Mouse (Mus musculus) testis, adult 2 months (tissue): ENCODE results near the gene Rxfp4. TPM values are rescaled to one million over a fixed set of nuclear protein-coding genes. Genes with fewer than 3 reads are reported as not detected.

Source experiments
- H3K27ac ChIP-seq: fragments of 200-500 bp; 2 replicates; pipeline ENCODE4 v1.5.1; 2012; ENCODE audit warnings: low read depth, low read length; ENCODE audit not compliant: control insufficient read depth, insufficient read depth
- H3K27me3 ChIP-seq: fragments of 200-500 bp; 2 replicates; pipeline ENCODE4 v1.6.1; 2012; ENCODE audit warnings: mild to moderate bottlenecking, low read length, moderate library complexity; ENCODE audit not compliant: control insufficient read depth, insufficient read depth
- H3K36me3 ChIP-seq: fragments of 200-500 bp; 2 replicates; pipeline ENCODE4 v1.6.1; 2012; ENCODE audit warnings: mild to moderate bottlenecking, low read length; ENCODE audit not compliant: control insufficient read depth, insufficient read depth
- H3K4me1 ChIP-seq: fragments of 200-500 bp; 2 replicates; pipeline ENCODE4 v1.6.1; 2012; ENCODE audit warnings: low read length; ENCODE audit not compliant: control insufficient read depth, insufficient read depth
- H3K4me3 ChIP-seq: fragments of 200-500 bp; 2 replicates; pipeline ENCODE4 v1.5.1; 2012; ENCODE audit warnings: low read depth, mild to moderate bottlenecking, low read length, moderate library complexity, mixed read lengths; ENCODE audit not compliant: control insufficient read depth
- CTCF ChIP-seq: fragments of 200-500 bp; IDR thresholded peaks from 2 replicates; pipeline ENCODE4 v1.5.1; 2012; ENCODE audit warnings: low read depth, mild to moderate bottlenecking, inconsistent platforms, low read length, moderate library complexity; ENCODE audit not compliant: control insufficient read depth, insufficient read depth, insufficient replicate concordance
- POLR2A ChIP-seq: fragments of 200-500 bp; IDR thresholded peaks from 2 replicates; pipeline ENCODE4 v1.6.1; 2012; ENCODE audit warnings: low read depth, mild to moderate bottlenecking, inconsistent platforms, low read length, moderate library complexity; ENCODE audit not compliant: control insufficient read depth
- polyA plus RNA-seq: library from polyadenylated mRNA; depleted of rRNA; stranded (reverse); fragments of >200 nt; gene quantifications from 2 replicates; pipeline ENCODE4 v1.2.3, GENCODE M21; 2012

Gene Rxfp4
- polyA plus RNA-seq, 1 experiment, result not detected

GRCm38 (mm10) chr3:88651669-88652618 is 998 bp downstream of the Rxfp4 start:
- Histone ChIP-seq H3K27me3 (no peaks in the 10 kb centered on the region), H3K27ac (no peak overlapping the region), H3K36me3 (no peaks in the 10 kb centered on the region), H3K4me3 (no peak overlapping the region), H3K4me1 (peaks cover 3% of the 10 kb centered on the region; the same call in 1 of the 2 replicates)
- TF ChIP-seq POLR2A (no peak), CTCF (no peak)

GRCm38 (mm10) chr3:88650713-88651504 is 2.0 kb downstream of the Rxfp4 start:
- H3K36me3 ChIP-seq, result no peaks in the 10 kb centered on the region
- peaks cover 3% of the 10 kb centered on the region; the same call in 1 of the 2 replicates for H3K4me1 ChIP-seq
- no peak for TF ChIP-seq CTCF
- no peak for TF ChIP-seq POLR2A
- no peak overlapping the region for H3K27ac ChIP-seq
- no peak overlapping the region for H3K4me3 ChIP-seq
- no peaks in the 10 kb centered on the region for H3K27me3 ChIP-seq

DNA sequence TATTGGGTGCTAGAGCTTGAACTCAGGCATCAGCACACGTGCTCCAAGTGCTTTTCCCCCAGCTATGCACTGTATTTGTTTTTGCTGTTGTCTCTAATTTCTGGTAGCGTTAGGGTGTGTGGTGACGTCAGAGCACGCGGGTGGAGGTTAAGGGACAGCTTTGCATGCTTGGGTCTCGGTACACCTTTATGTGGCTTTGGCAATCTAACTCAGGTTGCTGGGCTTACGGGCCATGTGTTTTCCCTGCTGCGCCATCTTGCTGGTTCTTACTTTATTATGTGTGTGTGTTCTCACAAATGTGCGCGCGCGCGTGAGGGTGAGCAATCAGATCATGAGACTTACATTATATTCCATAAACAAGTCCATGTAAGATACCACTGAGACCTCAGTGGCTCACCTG is 3.0 kb downstream of the Rxfp4 start:
- Histone ChIP-seq H3K36me3 (no peaks in the 10 kb centered on the region), H3K27ac (no peak overlapping the region), H3K27me3 (no peaks in the 10 kb centered on the region), H3K4me3 (no peak overlapping the region), H3K4me1 (peaks cover 1% of the 10 kb centered on the region; the same call in 1 of the 2 replicates)
- TF ChIP-seq CTCF (no peak), POLR2A (no peak)

DNA sequence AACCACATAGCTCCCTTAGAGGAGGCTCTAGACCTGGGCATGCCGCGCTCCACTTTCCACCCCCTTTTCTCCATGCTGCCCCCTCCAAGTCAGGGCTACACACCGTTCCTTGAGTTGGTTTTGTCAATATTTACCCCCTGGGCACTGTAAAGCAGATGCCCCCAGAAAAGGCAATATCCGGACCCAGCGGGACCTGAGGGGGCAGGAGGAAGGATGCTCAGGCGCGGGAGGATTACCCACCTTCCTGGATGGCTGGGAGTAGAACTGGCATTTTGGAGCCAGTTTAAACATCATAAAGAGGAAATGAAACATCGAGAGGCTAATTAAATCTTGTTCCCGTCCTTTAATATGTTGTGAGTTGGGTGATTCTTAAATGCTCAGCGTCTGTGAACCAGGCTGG is 3.8 kb downstream of the Rxfp4 start:
- no peaks in the 10 kb centered on the region for H3K27me3 ChIP-seq
- no peak overlapping the region for H3K4me3 ChIP-seq
- no peak for TF ChIP-seq CTCF
- TF ChIP-seq POLR2A, result no peak
- H3K27ac ChIP-seq, result no peak overlapping the region
- H3K4me1 ChIP-seq, result no peaks in the 10 kb centered on the region
- H3K36me3 ChIP-seq, result no peaks in the 10 kb centered on the region

DNA sequence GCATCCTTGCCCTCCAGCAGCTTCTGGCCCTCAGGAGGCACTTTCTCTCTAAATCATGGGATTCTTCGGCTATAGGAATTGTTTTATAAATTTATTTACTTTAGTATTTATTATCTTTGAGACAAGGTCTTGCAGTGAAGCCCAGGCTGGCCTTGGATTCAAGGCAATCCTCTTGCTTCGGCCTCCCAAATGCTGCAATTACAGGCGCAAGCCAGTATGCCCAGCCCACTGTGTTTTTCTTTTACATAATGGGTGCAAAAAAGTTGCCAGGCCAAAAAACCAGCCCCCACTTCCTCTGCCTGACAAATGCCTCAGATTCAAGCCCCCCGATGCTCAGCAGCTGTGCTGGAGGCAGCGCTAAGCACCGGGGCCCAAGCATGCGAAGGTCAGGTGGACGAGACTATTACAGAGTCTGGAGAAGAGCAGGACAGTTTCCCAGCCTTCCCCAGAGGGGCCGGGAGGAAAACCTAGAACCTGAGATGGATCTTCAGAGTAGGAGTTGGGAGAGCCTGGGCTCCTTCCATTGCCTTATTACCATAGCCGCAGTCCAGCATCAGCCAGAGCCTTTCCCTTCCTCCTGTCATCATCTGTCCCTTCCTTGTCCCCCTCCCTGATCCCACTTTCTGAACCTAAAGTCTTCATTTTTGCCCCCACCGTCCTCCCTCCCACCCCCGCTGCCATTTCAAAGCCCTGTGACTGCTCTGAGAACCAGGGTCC is 4.3 kb downstream of the Rxfp4 start:
- peaks cover 4% of the 10 kb centered on the region; the same call in 1 of the 2 replicates for H3K4me1 ChIP-seq
- TF ChIP-seq POLR2A (no peak), CTCF (no peak)
- no peak overlapping the region for H3K27ac ChIP-seq
- no peaks in the 10 kb centered on the region for H3K27me3 ChIP-seq
- no peaks in the 10 kb centered on the region for H3K36me3 ChIP-seq
- no peak overlapping the region for H3K4me3 ChIP-seq

- no peak overlapping the region for H3K4me3 ChIP-seq
- no peaks in the 10 kb centered on the region for H3K36me3 ChIP-seq
- peaks cover 4% of the 10 kb centered on the region; the same call in 1 of the 2 replicates for H3K4me1 ChIP-seq
- no peak overlapping the region for H3K27ac ChIP-seq
- TF ChIP-seq POLR2A (no peak), CTCF (no peak)
- no peaks in the 10 kb centered on the region for H3K27me3 ChIP-seq
These were observed 5.0 kb downstream of the Rxfp4 start for GRCm38 (mm10) chr3:88647779-88648413.
